Mouse (Mus musculus): ENCODE measurements around the gene Cd300lg. TPM values are rescaled to one million over a fixed set of nuclear protein-coding genes. Genes with fewer than 3 reads are reported as not detected.

Gene Cd300lg
- polyA plus RNA-seq, 1 experiment: 5.8 TPM

DNA sequence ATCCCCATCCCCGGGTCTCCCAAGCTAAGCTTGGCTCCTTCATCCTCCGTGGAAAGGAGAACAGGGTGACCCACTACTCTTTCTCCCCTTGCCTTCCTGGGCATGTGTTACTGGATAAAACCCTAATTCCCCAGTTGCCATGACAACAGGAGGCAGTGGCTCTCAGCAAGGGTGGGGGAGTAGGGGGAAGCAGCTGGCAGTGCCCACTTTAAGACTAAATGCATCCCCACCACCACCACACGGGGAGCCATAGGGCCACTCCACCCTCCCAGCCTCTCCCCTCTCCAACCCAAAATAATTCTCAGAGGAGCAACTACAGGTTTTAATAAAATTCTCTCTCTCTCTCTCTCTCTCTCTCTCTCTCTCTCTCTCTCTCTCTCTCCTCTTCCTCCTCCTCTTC, 45.0 kb downstream of the Cd300lg start:
- 32% methylated on average over 3 of the region's 3 CpGs for WGBS
- Histone ChIP-seq H3K27ac (ENCODE audit: control insufficient read depth, insufficient read depth, low read depth, low read length, poor library complexity) (no peak overlapping the region), H3K4me1 (ENCODE audit: control insufficient read depth, insufficient read depth, low read length) (no peaks in the 10 kb centered on the region), H3K4me3 (replicated peaks; ENCODE audit: control insufficient read depth, low read depth, low read length) (no peak overlapping the region)
- 0 out of 2 replicates have a peak, but pooled peaks have one; percentile 6 for TF ChIP-seq CTCF (IDR thresholded peaks at IDR 0.05; ENCODE audit: control insufficient read depth, insufficient read depth, low read length)
- TF ChIP-seq POLR2A (IDR thresholded peaks at IDR 0.05; ENCODE audit: borderline replicate concordance, control insufficient read depth, low read depth, low read length): no peak

DNA sequence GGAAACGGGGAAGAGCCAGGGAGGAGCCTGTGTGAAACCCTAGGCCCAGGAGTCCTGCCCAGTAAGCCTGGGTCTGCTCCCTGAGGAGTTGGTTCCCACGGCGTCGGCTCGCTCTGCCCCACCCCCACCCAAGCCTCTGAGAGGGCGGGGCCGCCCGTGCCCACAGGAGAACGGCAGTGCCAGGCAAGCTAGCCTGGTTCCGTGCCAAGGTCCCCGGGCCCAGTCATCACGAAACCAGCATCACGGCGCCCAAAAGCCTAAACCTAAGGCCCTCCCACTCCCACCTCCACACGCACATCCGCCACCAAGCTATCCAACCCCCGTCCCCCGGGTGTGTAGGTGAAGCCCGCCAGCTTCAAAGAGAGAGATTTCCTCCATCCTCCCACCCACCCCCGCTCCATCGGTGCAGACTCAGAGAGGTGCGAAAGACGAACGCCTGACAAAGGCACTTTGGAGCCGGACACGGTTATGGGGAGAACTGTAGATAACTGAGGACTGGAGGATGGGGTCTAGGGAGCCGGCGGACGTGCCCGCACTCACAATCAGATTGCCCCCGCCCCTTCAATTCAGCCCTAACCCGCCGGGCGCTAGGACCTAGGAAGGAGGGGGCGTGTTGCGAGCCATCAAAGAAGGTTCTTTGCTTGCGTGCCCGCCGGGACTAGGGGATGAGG, 45.9 kb downstream of the Cd300lg start:
- peak overlapping the region; percentile 51; the same call in 1 of the 2 replicates for H3K27ac ChIP-seq (ENCODE audit: control insufficient read depth, insufficient read depth, low read depth, low read length, poor library complexity)
- WGBS: under 1% methylated on average over 39 of the region's 39 CpGs
- TF ChIP-seq POLR2A (IDR thresholded peaks at IDR 0.05; ENCODE audit: borderline replicate concordance, control insufficient read depth, low read depth, low read length): no peak
- TF ChIP-seq CTCF (IDR thresholded peaks at IDR 0.05; ENCODE audit: control insufficient read depth, insufficient read depth, low read length): no peak
- no peaks in the 10 kb centered on the region for H3K4me1 ChIP-seq (ENCODE audit: control insufficient read depth, insufficient read depth, low read length)
- peak overlapping the region; percentile 90 for H3K4me3 ChIP-seq (replicated peaks; ENCODE audit: control insufficient read depth, low read depth, low read length)

DNA sequence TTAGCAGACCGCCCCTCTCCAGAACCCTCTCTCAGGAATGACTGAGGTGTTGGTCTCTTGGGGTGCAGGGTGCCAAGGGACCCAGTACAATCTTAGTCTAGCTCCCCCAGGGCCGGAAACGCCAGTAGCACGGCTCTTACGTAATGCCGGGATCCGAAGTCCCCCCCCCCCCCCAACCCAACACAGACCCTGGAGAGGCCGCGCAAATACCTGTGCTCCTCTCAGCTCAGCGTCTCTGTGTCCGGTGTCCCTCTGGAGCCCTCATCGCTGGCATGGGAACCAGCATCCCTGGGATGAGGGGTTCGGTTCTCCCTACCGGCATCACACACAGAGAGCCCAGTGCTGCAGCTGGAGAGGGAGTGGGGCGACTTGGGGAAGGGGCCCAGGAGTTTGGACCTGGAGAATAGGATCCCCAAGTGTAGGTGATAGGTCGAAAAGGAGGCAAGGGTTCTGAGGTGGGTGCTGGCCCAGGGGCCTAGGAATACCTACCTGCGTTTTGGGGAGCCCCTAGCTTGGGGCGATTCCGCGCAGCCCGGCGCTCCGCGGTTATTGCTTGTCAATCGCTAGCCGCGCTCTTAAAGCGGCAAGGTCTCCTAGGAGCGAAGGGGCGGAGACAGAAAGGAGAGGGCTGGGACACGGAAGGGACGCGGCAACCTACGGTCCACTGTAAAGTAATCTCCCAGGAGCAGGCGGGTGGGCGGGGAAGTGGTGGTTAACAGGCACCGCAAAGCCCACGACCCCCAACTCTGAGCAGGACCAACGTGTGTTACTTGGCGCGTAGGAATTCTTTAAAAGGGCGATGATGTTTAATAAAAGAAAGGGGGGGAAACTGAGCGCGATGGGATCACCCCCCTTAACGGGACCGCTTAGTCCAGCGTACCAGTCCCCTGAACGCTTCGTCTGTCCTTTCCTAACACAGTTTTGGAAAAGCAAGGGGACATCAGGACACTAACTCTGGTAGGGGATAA, 46.9 kb downstream of the Cd300lg start, which contains the start of gene Mpp2:
Mpp2 (minus strand) TSS at position 585 of the 968 bp plus-strand sequence.
- Histone ChIP-seq H3K27ac (ENCODE audit: control insufficient read depth, insufficient read depth, low read depth, low read length, poor library complexity) (peak within 1 kb of the TSS; percentile 51), H3K4me3 (replicated peaks; ENCODE audit: control insufficient read depth, low read depth, low read length) (peak within 1 kb of the TSS; percentile 90), H3K4me1 (ENCODE audit: control insufficient read depth, insufficient read depth, low read length) (no peaks in the 10 kb centered on the region)
- no peak for TF ChIP-seq CTCF (IDR thresholded peaks at IDR 0.05; ENCODE audit: control insufficient read depth, insufficient read depth, low read length)
- TF ChIP-seq POLR2A (IDR thresholded peaks at IDR 0.05; ENCODE audit: borderline replicate concordance, control insufficient read depth, low read depth, low read length): peak; percentile 85; the same call in 1 of the 2 replicates
- under 1% methylated on average over 49 of the region's 49 CpGs for WGBS

DNA sequence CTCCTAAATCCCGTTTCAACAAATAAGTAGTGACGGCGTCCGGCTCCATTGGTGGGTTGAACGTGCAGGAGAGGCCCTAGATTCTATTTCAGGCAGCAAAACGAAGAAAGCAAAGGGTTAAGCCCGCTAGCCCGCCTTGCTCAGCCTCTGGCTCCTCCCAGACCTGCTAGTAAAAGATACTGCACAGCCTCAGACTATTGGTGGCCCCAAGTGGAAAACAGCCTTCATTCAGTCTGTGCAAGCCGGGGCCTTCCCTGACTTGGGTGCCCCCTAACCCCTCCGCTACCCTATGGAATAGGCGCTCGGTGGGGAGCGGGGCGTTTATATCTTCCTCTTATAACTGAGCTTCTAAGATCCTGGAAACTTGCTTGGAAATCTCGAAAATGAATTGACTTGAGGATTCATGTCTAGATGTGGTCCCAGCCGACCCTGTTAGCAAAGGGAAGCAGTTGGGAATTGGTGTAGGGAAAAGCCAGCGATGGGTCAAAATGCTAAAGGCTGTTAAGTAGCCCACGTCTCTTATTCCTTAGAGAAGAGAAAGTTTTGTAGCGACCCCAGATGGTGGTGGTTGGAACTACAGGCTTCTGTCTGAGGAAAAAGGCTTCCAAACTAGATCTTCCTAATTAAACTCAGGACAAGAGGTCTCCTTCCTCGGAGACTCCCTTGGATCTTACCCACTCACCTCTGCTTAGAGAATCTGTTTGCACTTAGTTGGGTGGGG, 47.9 kb downstream of the Cd300lg start:
- no peak for TF ChIP-seq CTCF (IDR thresholded peaks at IDR 0.05; ENCODE audit: control insufficient read depth, insufficient read depth, low read length)
- no peak for TF ChIP-seq POLR2A (IDR thresholded peaks at IDR 0.05; ENCODE audit: borderline replicate concordance, control insufficient read depth, low read depth, low read length)
- WGBS: 1% methylated on average over 20 of the region's 20 CpGs
- Histone ChIP-seq H3K4me1 (ENCODE audit: control insufficient read depth, insufficient read depth, low read length) (no peaks in the 10 kb centered on the region), H3K27ac (ENCODE audit: control insufficient read depth, insufficient read depth, low read depth, low read length, poor library complexity) (peak overlapping the region; percentile 40), H3K4me3 (replicated peaks; ENCODE audit: control insufficient read depth, low read depth, low read length) (no peak overlapping the region)

- 86% methylated on average over 3 of the region's 3 CpGs for WGBS
- H3K4me1 ChIP-seq (ENCODE audit: control insufficient read depth, insufficient read depth, low read length): no peaks in the 10 kb centered on the region
- no peak overlapping the region for H3K27ac ChIP-seq (ENCODE audit: control insufficient read depth, insufficient read depth, low read depth, low read length, poor library complexity)
- TF ChIP-seq CTCF (IDR thresholded peaks at IDR 0.05; ENCODE audit: control insufficient read depth, insufficient read depth, low read length) (no peak), POLR2A (IDR thresholded peaks at IDR 0.05; ENCODE audit: borderline replicate concordance, control insufficient read depth, low read depth, low read length) (no peak)
- H3K4me3 ChIP-seq (replicated peaks; ENCODE audit: control insufficient read depth, low read depth, low read length): no peak overlapping the region
Measured at GRCm38 (mm10) chr11:102095676-102096075, 54.4 kb downstream of the Cd300lg start.

- Histone ChIP-seq H3K27ac (ENCODE audit: control insufficient read depth, insufficient read depth, low read depth, low read length, poor library complexity) (no peak overlapping the region), H3K4me3 (replicated peaks; ENCODE audit: control insufficient read depth, low read depth, low read length) (no peak overlapping the region), H3K4me1 (ENCODE audit: control insufficient read depth, insufficient read depth, low read length) (no peaks in the 10 kb centered on the region)
- 45% methylated on average over 5 of the region's 5 CpGs for WGBS
- TF ChIP-seq POLR2A (IDR thresholded peaks at IDR 0.05; ENCODE audit: borderline replicate concordance, control insufficient read depth, low read depth, low read length) (no peak), CTCF (IDR thresholded peaks at IDR 0.05; ENCODE audit: control insufficient read depth, insufficient read depth, low read length) (no peak)
Measured at GRCm38 (mm10) chr11:102096446-102096845, 55.1 kb downstream of the Cd300lg start.

DNA sequence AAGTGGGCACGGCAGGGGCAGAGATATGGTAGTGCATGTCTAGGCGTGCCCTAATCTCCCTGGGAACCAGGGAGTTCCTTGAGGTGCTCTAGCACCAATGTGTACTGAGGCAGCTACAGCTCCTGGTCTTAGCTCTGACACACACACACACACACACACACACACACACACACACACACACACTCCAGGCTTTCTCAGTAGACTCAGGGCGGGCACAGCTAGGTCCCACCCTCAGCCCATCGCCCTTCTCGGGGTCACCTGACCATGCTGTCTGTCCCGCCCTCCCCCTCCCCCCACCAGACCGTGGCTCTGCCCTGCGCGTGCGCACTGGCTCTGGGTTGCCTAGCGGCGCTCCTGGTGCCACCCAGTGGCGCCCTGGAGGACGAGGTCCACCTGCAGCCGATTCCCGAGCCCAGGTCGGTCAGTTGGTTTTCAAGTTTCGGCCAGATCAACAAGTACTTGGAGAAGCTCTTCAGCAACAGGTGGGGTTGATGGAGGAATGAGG, 55.6 kb downstream of the Cd300lg start:
- TF ChIP-seq CTCF (IDR thresholded peaks at IDR 0.05; ENCODE audit: control insufficient read depth, insufficient read depth, low read length) (peak; percentile 24; the same call in 1 of the 2 replicates), POLR2A (IDR thresholded peaks at IDR 0.05; ENCODE audit: borderline replicate concordance, control insufficient read depth, low read depth, low read length) (no peak)
- no peak overlapping the region for H3K4me3 ChIP-seq (replicated peaks; ENCODE audit: control insufficient read depth, low read depth, low read length)
- H3K27ac ChIP-seq (ENCODE audit: control insufficient read depth, insufficient read depth, low read depth, low read length, poor library complexity): no peak overlapping the region
- H3K4me1 ChIP-seq (ENCODE audit: control insufficient read depth, insufficient read depth, low read length): no peaks in the 10 kb centered on the region
- 2% methylated on average over 18 of the region's 18 CpGs for WGBS

Data from bone marrow, adult 2 months (tissue).